Mouse (Mus musculus): ENCODE data around the gene Ube2m. TPM values are rescaled to one million over a fixed set of nuclear protein-coding genes. Genes with fewer than 3 reads are reported as not detected.
A peak's percentile ranks its signal among the peaks of the same experiment; 100 is the strongest.

The Ube2m gene
- polyA plus RNA-seq, 1 experiment from 2014 or later, result 41.3 TPM

GRCm38 (mm10) chr7:13025511-13026112, 12.5 kb downstream of the Ube2m start:
- no peak for ATAC-seq
- H3K4me2 ChIP-seq (ENCODE audit: low read length), result peak overlapping the region; percentile 98
- H3K4me3 ChIP-seq (ENCODE audit: low read length), result peak overlapping the region; percentile 62
- no peaks in the 10 kb centered on the region for H3K9me3 ChIP-seq (ENCODE audit: control insufficient read depth, low read length)
- peaks cover 31% of the 10 kb centered on the region for H3K4me1 ChIP-seq (ENCODE audit: control insufficient read depth, insufficient read depth, low read depth, low read length)
- peaks cover 43% of the 10 kb centered on the region for H3K36me3 ChIP-seq (ENCODE audit: control insufficient read depth, insufficient read depth, low read length)
- H3K27ac ChIP-seq (ENCODE audit: low read depth, low read length), result peak overlapping the region; percentile 99
- H3K27me3 ChIP-seq (replicated peaks; ENCODE audit: control insufficient read depth, insufficient read depth, low read length), result no peaks in the 10 kb centered on the region
- 29% methylated on average over 4 of the region's 4 CpGs for WGBS
- H3K9ac ChIP-seq (ENCODE audit: low read depth, low read length), result peak overlapping the region; percentile 85

- peak; percentile 63 for ATAC-seq
Measured at GRCm38 (mm10) chr7:13024805-13025204, 13.3 kb downstream of the Ube2m start.

GRCm38 (mm10) chr7:13023928-13024731, 13.9 kb downstream of the Ube2m start:
- Histone ChIP-seq H3K4me3 (ENCODE audit: low read length) (peak overlapping the region; percentile 62), H3K9ac (ENCODE audit: low read depth, low read length) (peak overlapping the region; percentile 85), H3K27me3 (replicated peaks; ENCODE audit: control insufficient read depth, insufficient read depth, low read length) (no peaks in the 10 kb centered on the region), H3K36me3 (ENCODE audit: control insufficient read depth, insufficient read depth, low read length) (peaks cover 28% of the 10 kb centered on the region), H3K9me3 (ENCODE audit: control insufficient read depth, low read length) (no peaks in the 10 kb centered on the region), H3K27ac (ENCODE audit: low read depth, low read length) (peak overlapping the region; percentile 99), H3K4me2 (ENCODE audit: low read length) (peak overlapping the region; percentile 98), H3K4me1 (ENCODE audit: control insufficient read depth, insufficient read depth, low read depth, low read length) (peaks cover 31% of the 10 kb centered on the region)
- 0% methylated on average over 73 of the region's 95 CpGs for WGBS
- peak; percentile 88 for ATAC-seq

More at GRCm38 (mm10) chr7:13024805-13025204, 13.3 kb downstream of the Ube2m start:
- Histone ChIP-seq H3K36me3 (ENCODE audit: control insufficient read depth, insufficient read depth, low read length) (peaks cover 35% of the 10 kb centered on the region), H3K27me3 (replicated peaks; ENCODE audit: control insufficient read depth, insufficient read depth, low read length) (no peaks in the 10 kb centered on the region), H3K4me3 (ENCODE audit: low read length) (peak overlapping the region; percentile 62), H3K9ac (ENCODE audit: low read depth, low read length) (peak overlapping the region; percentile 85), H3K4me1 (ENCODE audit: control insufficient read depth, insufficient read depth, low read depth, low read length) (peaks cover 31% of the 10 kb centered on the region), H3K27ac (ENCODE audit: low read depth, low read length) (peak overlapping the region; percentile 99), H3K4me2 (ENCODE audit: low read length) (peak overlapping the region; percentile 98), H3K9me3 (ENCODE audit: control insufficient read depth, low read length) (no peaks in the 10 kb centered on the region)
- WGBS, result 0% methylated on average over 28 of the region's 44 CpGs

DNA sequence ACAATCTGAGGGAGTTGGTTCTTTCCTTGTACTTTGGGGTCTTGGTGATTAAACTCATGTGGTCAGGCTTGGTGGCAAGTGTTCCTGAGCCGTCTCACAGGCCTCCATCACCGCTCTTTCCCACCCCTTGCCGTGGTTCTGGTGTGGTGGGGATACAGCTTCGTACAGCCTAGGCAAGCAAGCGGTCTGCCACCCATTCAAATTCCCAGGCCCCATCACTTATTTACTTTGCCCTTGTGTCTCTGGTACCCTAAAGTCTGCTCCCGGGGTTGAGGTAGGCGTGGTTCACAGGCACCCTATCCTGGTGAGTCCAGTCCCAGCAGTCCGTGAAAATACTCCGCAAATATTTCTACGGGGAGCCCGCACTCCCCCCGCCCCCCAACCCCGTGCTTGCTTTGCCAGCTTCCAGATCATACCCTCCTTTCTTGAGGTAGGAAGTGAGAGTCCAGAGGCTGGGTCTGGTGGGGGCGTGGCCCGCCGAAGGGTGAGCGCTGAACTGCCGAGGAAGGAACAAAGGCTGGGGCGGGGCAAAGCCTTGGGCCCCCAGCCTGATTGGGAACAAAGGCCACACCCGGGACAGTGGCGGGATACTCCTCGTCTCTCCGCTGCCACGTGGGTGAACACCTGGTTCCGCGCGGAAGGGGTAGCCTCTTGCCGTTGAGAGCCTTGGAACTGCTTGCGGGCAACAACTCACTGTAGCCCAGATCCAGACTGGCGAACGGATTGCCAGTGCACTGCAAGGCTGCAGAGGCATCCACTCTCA, 15.1 kb downstream of the Ube2m start:
- Histone ChIP-seq H3K36me3 (ENCODE audit: control insufficient read depth, insufficient read depth, low read length) (peaks cover 17% of the 10 kb centered on the region), H3K9ac (ENCODE audit: low read depth, low read length) (peak overlapping the region; percentile 85), H3K4me2 (ENCODE audit: low read length) (peak overlapping the region; percentile 98), H3K27ac (ENCODE audit: low read depth, low read length) (peak overlapping the region; percentile 99), H3K4me3 (ENCODE audit: low read length) (peak overlapping the region; percentile 62), H3K4me1 (ENCODE audit: control insufficient read depth, insufficient read depth, low read depth, low read length) (peaks cover 31% of the 10 kb centered on the region), H3K9me3 (ENCODE audit: control insufficient read depth, low read length) (no peaks in the 10 kb centered on the region), H3K27me3 (replicated peaks; ENCODE audit: control insufficient read depth, insufficient read depth, low read length) (no peaks in the 10 kb centered on the region)
- peak; percentile 37 for ATAC-seq
- WGBS, result 3% methylated on average over 31 of the region's 31 CpGs

DNA sequence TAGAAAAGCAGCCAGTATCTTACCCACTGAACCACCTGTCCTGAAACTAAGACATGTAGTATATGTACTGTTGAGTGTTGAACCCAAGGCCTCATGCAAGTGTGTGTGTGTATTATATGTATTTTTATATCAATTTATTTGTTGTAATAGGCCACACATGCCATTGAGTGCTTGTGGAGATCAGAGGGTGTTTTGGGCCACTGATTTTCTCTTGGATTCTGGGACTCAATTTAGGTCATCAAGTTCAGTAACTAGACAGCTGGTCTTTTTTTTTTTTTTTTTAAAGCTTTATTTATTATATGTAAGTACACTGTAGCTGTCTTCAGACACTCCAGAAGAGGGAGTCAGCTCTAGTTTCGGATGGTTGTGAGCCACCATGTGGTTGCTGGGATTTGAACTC, 22.9 kb downstream of the Ube2m start:
- Histone ChIP-seq H3K36me3 (ENCODE audit: control insufficient read depth, insufficient read depth, low read length) (no peaks in the 10 kb centered on the region), H3K9ac (ENCODE audit: low read depth, low read length) (no peak overlapping the region), H3K27ac (ENCODE audit: low read depth, low read length) (no peak overlapping the region), H3K9me3 (ENCODE audit: control insufficient read depth, low read length) (no peaks in the 10 kb centered on the region), H3K27me3 (replicated peaks; ENCODE audit: control insufficient read depth, insufficient read depth, low read length) (no peaks in the 10 kb centered on the region), H3K4me3 (ENCODE audit: low read length) (no peak overlapping the region), H3K4me2 (ENCODE audit: low read length) (no peak overlapping the region), H3K4me1 (ENCODE audit: control insufficient read depth, insufficient read depth, low read depth, low read length) (peaks cover 4% of the 10 kb centered on the region)
- 94% methylated on average over 1 of the region's 1 CpGs for WGBS
- ATAC-seq, result no peak

- peaks cover 6% of the 10 kb centered on the region for H3K4me1 ChIP-seq (ENCODE audit: control insufficient read depth, insufficient read depth, low read depth, low read length)
- WGBS, result 39% methylated on average over 6 of the region's 6 CpGs
- no peaks in the 10 kb centered on the region for H3K36me3 ChIP-seq (ENCODE audit: control insufficient read depth, insufficient read depth, low read length)
- no peak overlapping the region for H3K9ac ChIP-seq (ENCODE audit: low read depth, low read length)
- no peaks in the 10 kb centered on the region for H3K9me3 ChIP-seq (ENCODE audit: control insufficient read depth, low read length)
- H3K27me3 ChIP-seq (replicated peaks; ENCODE audit: control insufficient read depth, insufficient read depth, low read length), result no peaks in the 10 kb centered on the region
- H3K4me3 ChIP-seq (ENCODE audit: low read length), result no peak overlapping the region
- no peak overlapping the region for H3K4me2 ChIP-seq (ENCODE audit: low read length)
- no peak for ATAC-seq
- H3K27ac ChIP-seq (ENCODE audit: low read depth, low read length), result no peak overlapping the region
Measured at GRCm38 (mm10) chr7:13014275-13014839, 23.7 kb downstream of the Ube2m start.

GRCm38 (mm10) chr7:13013671-13014070, 24.4 kb downstream of the Ube2m start:
- no peaks in the 10 kb centered on the region for H3K9me3 ChIP-seq (ENCODE audit: control insufficient read depth, low read length)
- no peak for ATAC-seq
- no peak overlapping the region for H3K9ac ChIP-seq (ENCODE audit: low read depth, low read length)
- WGBS, result 69% methylated on average over 4 of the region's 4 CpGs
- no peak overlapping the region for H3K27ac ChIP-seq (ENCODE audit: low read depth, low read length)
- H3K4me2 ChIP-seq (ENCODE audit: low read length), result no peak overlapping the region
- no peaks in the 10 kb centered on the region for H3K36me3 ChIP-seq (ENCODE audit: control insufficient read depth, insufficient read depth, low read length)
- H3K4me1 ChIP-seq (ENCODE audit: control insufficient read depth, insufficient read depth, low read depth, low read length), result peaks cover 6% of the 10 kb centered on the region
- H3K27me3 ChIP-seq (replicated peaks; ENCODE audit: control insufficient read depth, insufficient read depth, low read length), result no peaks in the 10 kb centered on the region
- no peak overlapping the region for H3K4me3 ChIP-seq (ENCODE audit: low read length)

- ATAC-seq, result no peak
- 4% methylated on average over 26 of the region's 26 CpGs for WGBS
- peak within 1 kb of the TSS; percentile 96 for H3K27ac ChIP-seq (ENCODE audit: low read depth, low read length)
Measured at GRCm38 (mm10) chr7:13010005-13010908, 27.8 kb downstream of the Ube2m start, which contains the start of gene Zbtb45. Gene Zbtb45 (minus strand): TSS chr7:13010034.

More at GRCm38 (mm10) chr7:13010005-13010908, 27.8 kb downstream of the Ube2m start, which contains the start of gene Zbtb45:
- H3K9ac ChIP-seq (ENCODE audit: low read depth, low read length), result peak within 1 kb of the TSS; percentile 94
- no peaks in the 10 kb centered on the region for H3K9me3 ChIP-seq (ENCODE audit: control insufficient read depth, low read length)
- H3K4me1 ChIP-seq (ENCODE audit: control insufficient read depth, insufficient read depth, low read depth, low read length), result peaks cover 13% of the 10 kb centered on the region
- H3K4me3 ChIP-seq (ENCODE audit: low read length), result peak within 1 kb of the TSS; percentile 79
- H3K27me3 ChIP-seq (replicated peaks; ENCODE audit: control insufficient read depth, insufficient read depth, low read length), result no peaks in the 10 kb centered on the region
- peak within 1 kb of the TSS; percentile 74 for H3K4me2 ChIP-seq (ENCODE audit: low read length)
- H3K36me3 ChIP-seq (ENCODE audit: control insufficient read depth, insufficient read depth, low read length), result peaks cover 20% of the 10 kb centered on the region
